Mouse (Mus musculus): ENCODE data around the gene Calhm2.

The Calhm2 gene

DNA sequence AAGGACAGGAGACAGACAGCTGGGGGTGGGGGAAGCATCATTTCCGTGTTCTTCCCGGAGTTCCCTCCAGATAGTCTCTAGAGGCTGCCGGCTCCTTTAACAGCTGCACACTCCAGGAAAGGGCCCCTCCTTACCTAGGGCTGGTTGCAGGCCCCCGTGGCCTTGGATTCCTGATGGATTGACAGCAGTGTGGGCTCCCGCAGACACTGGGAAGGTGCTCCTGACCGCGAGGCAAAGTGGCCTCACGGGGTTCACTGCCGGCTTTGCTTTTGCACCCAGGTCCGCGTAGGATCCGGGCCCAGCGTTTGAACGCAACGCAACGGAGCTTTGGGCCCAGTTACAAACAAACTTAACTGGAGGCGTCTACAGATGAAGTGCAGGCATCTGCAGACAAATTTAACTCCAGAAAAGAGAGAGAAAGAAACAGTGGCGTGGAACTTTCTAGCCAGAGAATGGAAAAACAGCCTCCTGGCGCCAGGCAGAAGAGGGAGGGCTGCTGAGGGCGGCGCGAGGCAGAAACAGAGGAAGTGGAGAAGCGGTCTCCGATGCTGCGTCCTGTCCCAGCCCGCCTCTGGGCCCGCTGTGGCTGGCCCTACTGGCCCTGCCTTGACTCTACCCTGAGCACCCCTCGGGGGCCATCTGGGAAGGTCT is at the start of gene Calhm2:
Gene Calhm2 (minus strand): TSS at position 524 of the 651 bp plus-strand sequence.
- peak in 1 of 2 experiments; percentile 8 for DNase-seq

DNA sequence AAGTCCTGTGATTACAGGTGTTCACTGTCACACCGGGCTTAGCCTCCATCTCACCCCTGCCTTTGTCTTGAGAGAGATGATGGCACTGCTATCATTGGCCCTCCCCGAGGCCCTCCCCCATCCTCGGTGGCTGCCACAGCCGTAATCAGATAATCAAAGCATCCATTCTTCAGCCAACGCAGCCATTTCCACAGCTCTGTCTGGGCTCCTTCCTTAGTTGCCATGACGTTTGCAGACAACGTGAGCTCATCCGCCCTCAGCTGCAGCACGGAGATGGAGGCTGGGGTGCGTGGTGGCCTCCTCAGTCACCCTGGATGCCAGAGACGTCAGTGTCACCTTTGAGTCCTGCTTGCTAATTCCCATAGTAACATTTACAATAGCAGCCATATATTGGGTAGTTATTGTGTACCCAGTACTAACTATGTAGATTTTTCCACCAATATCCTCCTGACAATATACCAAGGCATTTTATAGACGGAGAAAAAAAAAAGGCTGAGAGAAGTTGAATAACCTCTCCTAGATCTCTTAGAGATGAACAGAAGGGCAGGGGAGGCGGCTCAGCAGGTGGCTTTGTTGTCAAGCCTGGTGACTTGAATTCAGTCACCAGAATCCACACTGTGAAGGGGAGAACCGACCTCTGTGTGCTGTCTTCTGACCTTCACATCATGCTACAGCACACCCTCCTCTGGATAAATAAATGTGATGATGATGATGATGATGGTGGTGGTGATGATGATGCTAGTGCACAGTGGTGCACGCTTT is 48.6 kb upstream of the Calhm2 start:
- peak; percentile 52 to 61 for DNase-seq

DNA sequence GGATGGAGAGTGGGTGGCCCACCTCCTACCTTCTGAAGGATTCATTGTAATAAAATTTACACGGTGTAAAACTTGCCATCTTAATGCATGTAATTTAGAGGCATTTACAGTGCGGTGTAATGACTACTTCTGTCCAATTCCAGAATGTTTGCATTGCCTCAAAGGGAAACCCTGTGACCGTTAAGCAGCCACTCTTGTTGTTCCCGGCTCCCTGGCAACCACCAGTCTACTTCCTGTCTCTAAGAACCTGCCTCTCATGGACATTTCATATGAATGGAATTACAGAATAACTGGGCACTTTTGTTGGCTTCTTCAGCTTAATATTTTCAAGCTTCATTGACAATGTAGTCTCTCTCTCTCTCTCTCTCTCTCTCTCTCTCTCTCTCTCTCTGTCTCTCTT is 46.6 kb upstream of the Calhm2 start:
- no peak for DNase-seq

DNA sequence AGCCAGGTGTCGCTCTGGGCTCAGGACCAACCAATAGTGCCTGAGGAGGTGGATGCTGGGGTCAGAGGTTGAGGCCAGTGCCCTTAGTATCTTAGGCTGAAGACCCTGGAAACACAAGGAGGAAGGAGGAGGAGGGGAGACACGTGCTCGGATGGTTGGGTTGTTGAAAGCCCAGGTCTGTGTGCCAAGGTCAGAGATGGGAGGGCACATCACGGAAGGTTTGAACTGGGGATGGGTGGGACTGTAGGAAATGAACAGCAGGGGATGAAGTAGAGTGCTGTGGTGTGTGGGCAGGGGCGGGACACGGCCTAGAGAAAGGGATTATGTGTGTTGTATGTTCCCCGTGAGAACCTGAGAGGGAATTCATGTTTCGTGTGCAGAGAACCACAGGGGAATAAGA is 46.1 kb upstream of the Calhm2 start:
- no peak for DNase-seq

DNA sequence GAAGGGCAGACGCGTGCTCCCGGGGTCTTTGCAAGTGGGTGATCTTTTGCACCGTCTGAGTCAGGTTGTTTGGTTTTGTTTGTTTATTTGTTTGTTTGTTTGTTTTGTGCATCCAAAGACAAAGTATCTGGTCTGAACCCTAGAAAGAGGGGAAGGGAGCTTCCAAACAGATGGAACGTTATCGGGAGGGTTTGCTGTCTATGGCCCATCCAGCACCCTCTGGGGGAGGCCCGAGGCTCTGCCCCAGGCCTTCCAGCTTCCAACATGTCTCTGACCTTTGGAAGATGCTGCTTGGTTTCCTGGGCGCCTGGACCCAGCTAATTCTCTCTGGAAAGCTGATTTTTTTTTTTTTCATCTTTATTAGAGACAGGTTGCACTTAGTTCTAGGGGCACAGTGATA is 41.9 kb upstream of the Calhm2 start:
- DNase-seq = no peak

DNA sequence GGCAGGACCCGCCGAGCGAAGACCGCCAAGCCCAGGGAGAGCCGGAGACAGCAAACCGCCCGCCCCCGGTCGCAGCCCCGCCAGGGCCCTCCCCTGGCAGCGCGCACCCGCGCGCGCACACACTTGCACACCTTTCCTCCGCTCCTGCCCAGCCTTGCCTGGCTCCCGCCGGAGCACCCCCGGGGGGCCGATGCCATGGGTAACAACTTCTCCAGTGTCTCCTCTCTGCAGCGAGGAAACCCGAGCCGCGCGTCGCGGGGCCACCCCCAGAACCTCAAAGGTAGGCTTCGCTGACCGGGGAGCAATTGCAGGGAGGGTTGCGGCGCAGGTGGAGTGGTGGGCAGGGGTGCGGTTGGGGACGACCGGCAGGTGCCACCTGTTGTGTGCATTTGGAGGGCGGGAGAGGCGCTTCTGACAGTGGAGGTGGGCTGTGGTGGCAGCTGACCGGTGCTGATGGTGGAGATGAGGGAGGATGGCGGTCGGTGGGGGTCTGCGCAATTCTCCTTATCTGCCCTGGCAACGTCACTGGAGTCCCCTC is 41.2 kb upstream of the Calhm2 start:
- DNase-seq = peak; percentile 69 to 74

DNA sequence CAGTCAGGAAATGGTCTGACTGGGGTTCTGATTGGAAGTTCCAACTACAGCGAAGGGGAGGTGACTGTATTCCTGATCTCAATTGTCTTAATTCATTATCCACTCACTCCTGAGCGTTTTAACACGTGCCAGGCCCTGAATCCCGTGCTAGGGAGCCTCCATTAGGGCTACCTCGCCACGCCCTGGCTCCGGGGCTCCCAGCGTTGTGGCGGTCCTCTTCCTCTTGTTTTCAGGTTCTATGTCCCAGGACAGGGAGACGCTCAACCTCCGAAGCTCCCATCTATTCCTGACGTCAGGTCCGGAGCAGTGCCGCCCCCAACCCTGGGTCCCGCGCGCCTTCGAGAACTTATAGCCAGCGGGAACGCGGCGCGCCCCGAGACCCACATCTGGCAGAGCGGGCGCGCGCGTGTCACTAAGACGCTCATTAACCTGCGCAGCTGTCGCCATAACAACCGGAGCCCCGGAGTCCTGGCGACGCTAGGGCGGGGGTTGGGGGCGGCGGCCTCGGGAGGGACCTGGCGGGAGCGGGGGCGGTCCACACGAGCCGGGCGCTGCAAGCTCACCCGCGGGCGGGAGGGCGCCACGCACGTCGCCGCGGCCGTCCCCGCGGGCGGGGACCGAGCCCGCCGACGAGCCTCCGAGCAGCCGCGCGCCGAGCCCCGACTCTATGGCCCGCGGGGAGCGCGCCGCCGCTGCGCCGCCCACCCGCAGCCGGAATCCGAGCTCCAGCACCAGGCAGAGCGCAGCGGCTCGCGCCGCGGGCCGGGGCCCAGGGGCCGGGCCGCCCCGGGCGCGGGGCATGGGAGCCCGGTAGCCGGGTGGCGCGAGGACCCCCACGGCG is 40.6 kb upstream of the Calhm2 start, which contains the start of gene Neurl1a:
Gene Neurl1a (plus strand): TSS at position 390 of the 841 bp plus-strand sequence.
- DNase-seq = peak; percentile 76 to 79

DNA sequence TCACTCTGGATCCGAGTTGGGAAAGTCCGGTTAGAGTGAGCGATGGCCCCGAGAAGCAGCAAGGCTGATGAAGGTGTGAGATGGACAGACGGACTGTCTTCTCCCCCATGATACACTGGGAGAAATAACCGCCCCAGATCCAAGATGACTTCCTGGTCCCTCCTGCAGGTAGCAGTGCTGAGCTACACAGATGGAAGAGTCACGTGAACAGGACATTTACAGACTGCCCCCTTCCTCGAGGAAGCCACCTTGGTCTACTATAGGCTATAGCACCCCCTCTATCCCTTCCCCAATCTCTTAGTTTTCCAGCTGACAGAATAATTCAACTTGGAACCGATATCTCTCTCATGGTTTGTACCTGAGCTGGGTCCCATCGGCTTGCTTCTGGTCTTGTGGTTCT is 39.9 kb upstream of the Calhm2 start:
- peak; percentile 73 to 80 for DNase-seq

DNA sequence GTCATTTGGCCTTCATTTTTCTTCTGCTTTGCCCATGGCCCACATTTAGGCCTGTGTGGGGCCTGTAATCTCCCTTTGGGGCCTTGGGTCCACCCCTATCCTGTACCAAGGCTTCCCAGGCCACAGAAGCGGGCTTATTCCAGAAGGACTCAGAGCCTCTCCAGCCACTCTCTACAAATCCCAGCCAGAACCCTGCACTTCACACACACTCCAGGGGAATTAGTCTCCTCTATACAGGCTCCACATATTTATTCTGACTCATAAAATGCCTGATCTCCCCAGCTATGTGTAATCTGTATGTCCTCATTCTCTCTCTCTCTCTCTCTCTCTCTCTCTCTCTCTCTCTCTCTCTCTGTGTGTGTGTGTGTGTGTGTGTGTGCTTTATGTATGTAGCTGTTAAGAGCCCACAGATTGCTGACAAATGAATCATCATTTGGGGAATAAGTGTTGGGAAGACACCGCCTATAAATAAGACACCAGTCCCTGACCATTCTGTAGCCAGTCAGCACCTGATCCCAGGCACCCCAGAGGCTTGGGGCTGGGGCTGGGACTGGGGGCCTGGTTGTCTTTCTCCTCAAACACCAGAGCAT is 38.9 kb upstream of the Calhm2 start:
- no peak for DNase-seq

DNA sequence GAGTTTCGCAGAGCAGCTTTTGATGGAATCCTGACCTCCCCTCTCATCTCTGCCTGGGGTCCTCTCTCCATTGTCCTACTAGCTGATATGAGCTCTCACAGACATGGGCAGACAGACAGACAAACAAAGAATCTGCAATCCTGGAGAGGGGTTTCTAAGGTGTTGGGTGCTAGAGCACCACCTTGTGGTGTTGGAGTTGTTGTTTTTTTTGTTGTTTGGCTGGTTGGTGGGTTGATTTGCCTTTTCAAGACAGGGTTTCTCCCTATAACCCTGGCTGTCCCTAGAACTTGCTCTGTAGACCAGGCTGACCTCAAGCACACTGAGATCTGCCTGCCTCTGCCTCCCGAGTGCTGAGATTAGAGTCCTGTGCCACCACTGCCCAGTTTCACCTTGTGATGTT is 37.4 kb upstream of the Calhm2 start:
- DNase-seq = no peak

DNA sequence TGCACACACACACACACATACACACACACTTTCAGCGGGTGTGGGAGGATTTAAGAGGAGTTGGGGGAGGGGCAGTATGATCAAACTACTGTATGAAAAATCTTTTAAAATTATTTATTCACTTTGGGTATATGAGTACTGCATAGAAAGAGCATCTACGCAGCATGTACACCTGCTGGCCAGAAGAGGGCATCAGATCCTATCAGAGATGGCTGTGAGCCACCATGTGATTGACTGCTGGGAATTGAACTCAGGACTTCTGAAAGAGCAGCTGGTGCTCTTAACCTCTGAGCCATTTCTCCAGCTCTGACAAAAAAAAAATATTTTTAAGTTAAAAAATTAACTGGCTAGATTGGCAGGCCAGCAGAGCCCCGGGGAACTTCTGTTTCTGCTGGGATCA is 36.4 kb upstream of the Calhm2 start:
- peak; percentile 67 to 70 for DNase-seq

DNA sequence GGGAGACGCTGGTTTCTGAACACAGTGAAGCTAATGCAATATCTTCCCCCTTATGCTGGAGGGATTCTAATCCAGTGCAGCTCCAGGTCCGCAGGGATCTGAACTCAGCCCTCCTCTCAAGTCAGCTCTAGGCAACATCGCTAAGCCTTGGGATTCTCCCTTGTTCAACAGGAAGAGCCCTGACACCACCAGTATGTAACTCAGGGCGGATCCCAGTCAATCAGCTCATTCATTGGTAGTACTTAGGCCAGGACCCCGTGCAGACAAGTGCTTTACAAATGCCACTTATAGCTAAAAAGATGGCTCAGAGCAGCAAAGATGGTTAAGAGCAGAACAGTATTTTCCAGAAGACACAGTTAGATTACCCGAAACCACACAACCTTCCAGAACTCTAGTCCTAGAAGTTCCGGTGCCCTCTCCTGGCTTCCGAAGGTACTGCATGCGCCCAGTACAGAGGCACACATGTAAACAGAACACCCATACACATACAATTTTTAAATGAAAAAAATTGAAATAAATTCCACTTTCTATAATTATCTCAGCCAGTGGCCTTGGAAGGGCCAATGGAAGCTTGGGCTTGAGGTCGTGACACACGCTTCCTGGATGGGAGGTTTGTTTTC is 30.8 kb upstream of the Calhm2 start:
- peak; percentile 92 to 96 for DNase-seq

DNA sequence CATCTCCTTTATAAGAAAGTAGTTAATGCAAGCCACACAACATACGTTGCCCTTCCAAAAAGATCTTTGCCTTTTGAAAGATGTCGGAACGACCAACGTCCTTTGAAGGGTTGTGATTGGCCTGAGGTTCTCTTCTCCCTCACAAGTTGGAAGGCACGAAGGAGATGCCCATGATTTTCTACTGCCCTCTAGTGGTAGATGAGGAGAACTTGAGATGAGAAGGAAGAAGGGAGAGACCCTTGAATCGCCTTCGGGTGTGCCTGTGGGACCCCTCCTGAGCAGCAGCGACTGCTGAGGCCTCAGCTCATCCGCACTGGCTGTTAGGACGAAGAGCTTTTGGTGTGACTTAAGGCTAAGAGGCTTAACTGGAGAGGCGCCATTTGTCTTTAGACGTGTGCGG is 30.1 kb upstream of the Calhm2 start:
- peak; percentile 28 to 48 for DNase-seq

DNA sequence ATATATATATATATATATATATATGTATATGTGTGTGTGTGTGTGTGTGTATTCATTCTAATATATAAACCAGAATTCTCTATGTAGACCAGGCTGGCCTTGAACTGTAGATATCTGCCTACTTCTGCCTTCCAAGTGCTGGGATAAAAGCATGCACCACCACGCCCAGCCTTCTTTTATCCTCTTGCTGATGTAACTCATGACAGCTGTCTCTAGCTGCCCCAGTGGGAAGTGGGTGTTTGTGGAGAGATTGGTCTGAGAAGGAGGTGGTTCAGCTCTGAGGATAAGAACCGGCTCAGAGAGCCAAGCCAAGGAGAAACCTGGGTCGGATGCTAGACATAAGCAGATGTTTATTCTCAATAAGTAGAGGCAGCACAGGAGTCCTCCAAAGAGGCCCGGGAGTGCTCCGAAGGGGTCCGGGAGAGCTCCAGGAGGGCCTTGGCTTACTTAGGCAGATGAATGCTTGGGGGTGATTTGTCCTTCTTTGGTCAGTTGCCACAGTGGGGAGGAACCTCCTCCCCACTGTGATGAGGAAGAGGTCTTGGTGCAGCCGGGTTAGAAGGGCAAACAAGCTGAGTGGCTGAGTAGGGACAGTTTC is 29.6 kb upstream of the Calhm2 start:
- no peak for DNase-seq

DNA sequence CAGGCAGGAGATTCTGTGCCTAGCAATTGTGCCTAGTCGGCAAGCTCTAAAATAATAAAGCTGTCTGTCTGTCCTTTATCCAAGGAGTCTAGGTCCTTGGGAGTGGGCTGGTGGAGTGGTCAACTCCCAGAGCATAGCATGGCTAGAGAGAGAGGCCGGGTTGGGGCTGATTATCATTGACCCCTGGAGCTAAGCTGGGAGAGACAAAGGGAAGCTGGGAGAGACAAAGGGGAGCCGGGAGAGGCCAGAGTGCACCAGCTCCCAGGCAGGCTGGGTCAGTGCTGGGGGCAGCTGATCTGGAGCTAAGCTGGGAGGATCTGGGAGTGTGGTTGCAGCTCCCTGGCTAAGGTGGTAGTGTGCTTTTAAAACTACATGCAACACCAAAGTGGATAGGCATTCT is 28.7 kb upstream of the Calhm2 start:
- DNase-seq = no peak

DNA sequence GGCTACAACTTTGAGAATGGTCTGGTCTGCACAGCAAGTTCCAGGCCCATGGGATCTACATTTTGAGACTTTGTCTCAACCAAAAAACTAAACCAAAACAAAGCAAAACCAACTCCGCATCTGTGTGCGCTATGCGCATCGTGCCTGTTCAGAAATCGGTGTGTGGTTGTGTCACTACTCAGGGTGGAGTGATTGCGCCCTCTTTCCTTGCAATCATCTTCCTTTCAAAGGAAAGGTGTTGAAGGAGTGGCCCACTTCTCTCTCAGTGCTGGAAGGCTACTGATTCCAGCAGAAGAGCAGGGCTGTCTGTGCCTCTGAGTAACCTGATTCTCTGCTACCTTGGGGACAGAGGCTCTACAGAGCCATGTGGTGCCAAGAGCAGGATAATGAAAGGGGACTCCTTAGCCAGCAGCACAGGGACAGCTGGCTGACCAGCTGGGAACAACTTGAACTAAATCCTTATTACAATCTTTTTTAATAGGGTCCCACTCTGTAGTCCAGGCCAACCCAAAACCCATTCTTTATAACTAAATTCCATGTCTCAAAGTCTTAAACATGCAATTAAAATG is 25.2 kb upstream of the Calhm2 start:
- DNase-seq = no peak

DNA sequence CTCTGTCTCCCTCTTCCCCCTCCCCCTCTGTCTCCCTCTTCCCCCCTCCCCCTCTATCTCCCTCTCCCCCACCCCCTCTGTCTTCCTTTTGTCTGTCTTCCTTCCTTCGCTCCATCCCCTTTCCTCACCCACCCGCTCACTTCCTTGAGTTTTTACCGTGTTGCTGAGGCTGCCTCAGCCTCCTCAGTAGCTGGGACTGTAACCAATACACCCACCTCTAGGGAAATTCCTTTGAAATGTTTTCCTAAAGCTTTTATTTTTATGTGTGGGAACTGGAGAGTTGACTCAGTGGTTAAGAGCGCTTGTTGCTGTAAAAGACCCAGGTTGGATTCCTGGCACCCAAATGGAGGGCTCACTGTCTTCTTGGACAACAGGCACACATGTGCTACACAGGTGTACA is 23.6 kb upstream of the Calhm2 start:
- no peak for DNase-seq

DNA sequence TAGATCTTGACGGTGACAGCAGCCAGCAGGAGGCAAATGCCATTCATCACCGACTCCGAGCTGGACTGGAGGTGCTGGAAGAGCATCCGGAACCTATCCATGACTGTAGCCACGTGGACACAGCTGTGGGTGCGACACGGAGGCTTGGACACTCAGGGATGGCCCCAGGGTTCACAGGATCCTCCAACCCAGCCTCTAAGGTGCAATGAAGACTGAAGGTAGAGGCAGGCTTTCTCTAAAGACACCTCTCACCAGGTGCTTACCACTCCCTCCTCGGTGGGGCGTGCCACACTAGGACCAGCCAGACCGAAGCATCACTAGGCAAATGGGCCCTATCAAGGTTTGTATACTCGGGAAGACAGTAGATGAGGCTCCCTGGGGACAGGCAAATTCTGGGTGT is 19.6 kb upstream of the Calhm2 start, which contains the start of gene Calhm3:
Gene Calhm3 (minus strand): TSS at position 101 of the 400 bp plus-strand sequence.
- DNase-seq = no peak

DNA sequence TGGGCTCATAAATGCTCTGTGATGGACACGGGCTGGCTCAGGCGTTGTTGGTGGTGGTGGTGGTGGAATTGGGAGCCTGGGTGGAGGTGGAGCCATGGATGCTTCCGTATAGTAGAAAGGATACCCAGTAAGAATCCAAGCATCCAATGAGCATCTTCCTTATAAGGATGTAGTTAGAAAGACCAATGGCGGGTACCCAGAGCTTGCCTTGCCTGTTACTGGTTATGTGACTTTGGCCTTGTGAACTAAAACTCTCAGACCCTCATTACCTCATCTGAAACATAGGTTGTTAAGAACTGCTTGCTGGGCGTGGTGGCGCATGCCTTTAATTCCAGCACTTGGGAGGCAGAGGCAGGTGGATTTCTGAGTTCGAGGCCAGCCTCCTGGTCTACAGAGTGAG is 15.7 kb upstream of the Calhm2 start:
- DNase-seq = no peak

DNA sequence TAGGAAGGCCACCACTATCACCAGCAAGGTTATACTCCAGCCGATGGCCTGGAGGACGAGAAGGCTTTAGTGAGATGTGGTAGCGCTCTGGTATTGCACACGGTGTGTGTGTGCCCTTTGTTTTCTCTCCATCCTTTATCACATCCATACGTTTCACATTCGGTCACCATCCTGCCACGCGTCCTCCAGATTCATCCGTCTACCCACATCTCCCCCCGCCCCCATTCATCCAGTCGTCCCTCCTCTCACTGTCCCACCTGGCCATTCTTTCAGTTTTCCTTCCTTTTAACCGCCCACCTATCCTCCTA is 13.9 kb upstream of the Calhm2 start:
- no peak for DNase-seq

DNA sequence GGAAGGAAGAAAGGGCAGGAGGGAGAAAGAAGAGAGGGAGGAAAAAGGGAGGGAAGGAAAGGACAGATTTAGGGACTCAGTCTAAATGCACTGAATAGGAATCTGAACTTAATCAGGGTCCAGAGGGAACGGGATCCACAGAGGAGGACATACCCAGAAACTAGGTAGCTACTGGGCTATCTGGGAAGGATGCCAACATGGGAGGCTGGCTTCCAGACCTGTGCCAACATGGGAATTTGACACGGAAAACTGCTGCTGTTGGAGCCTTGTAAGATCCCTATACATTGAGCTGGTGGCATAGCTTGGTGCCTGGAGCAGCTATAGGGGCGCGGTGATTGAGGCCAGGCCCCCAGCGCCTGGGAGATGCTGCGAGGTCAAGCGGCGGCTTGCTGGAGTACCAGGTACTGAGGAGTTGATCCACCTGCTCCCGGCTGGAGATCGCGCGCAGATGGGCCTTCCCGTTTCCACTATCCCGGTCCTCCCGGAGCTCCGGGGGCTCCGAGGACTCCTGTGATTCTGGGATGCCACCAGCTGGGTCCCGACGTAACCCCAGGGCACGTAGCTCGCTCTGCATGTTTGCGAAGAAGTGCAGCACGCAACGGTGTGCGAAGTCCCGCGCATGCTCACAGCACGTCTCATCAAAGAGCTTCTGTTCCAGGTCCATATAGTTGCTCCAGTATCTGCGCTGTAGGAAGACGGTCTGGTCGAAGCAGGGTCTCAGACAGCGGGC is 13.4 kb upstream of the Calhm2 start:
- DNase-seq = peak; percentile 55 to 66

Data from cerebellum, postnatal 14 days (tissue).